Mouse (Mus musculus): ENCODE results near the gene Gm20696.

Gm20696 gene

GRCm38 (mm10) chr6:99485884-99486640, 180.5 kb downstream of the Gm20696 start:
- DNase-seq (ENCODE audit: extremely low read depth, insufficient read length, low spot score): peak; percentile 50

- DNase-seq (ENCODE audit: extremely low read depth, insufficient read length, low spot score): peak; percentile 78
Measured at GRCm38 (mm10) chr6:99485217-99485883, 181.2 kb downstream of the Gm20696 start.

- no peak for DNase-seq (ENCODE audit: extremely low read depth, insufficient read length, low spot score)
Measured at GRCm38 (mm10) chr6:99484884-99485216, 181.7 kb downstream of the Gm20696 start.

- DNase-seq (ENCODE audit: extremely low read depth, insufficient read length, low spot score): peak; percentile 12
Measured at GRCm38 (mm10) chr6:99484197-99484725, 182.3 kb downstream of the Gm20696 start.

GRCm38 (mm10) chr6:99483556-99483955, 183.0 kb downstream of the Gm20696 start:
- DNase-seq (ENCODE audit: extremely low read depth, insufficient read length, low spot score): no peak

GRCm38 (mm10) chr6:99481568-99481967, 185.0 kb downstream of the Gm20696 start:
- no peak for DNase-seq (ENCODE audit: extremely low read depth, insufficient read length, low spot score)

GRCm38 (mm10) chr6:99478873-99479650, 187.5 kb downstream of the Gm20696 start:
- peak; percentile 7 for DNase-seq (ENCODE audit: extremely low read depth, insufficient read length, low spot score)

GRCm38 (mm10) chr6:99475040-99475439, 191.6 kb downstream of the Gm20696 start:
- no peak for DNase-seq (ENCODE audit: extremely low read depth, insufficient read length, low spot score)

- no peak for DNase-seq (ENCODE audit: extremely low read depth, insufficient read length, low spot score)
Measured at GRCm38 (mm10) chr6:99470906-99471305, 195.7 kb downstream of the Gm20696 start.

GRCm38 (mm10) chr6:99469134-99469834, 197.3 kb downstream of the Gm20696 start:
- DNase-seq (ENCODE audit: extremely low read depth, insufficient read length, low spot score): no peak

GRCm38 (mm10) chr6:99467831-99468230, 198.8 kb downstream of the Gm20696 start:
- peak; percentile 11 for DNase-seq (ENCODE audit: extremely low read depth, insufficient read length, low spot score)

- DNase-seq (ENCODE audit: extremely low read depth, insufficient read length, low spot score): no peak
Measured at GRCm38 (mm10) chr6:99467109-99467508, 199.5 kb downstream of the Gm20696 start.

GRCm38 (mm10) chr6:99466354-99466753, 200.2 kb downstream of the Gm20696 start:
- DNase-seq (ENCODE audit: extremely low read depth, insufficient read length, low spot score): peak; percentile 21

- DNase-seq (ENCODE audit: extremely low read depth, insufficient read length, low spot score): no peak
Measured at GRCm38 (mm10) chr6:99464449-99464848, 202.1 kb downstream of the Gm20696 start.

- no peak for DNase-seq (ENCODE audit: extremely low read depth, insufficient read length, low spot score)
Measured at GRCm38 (mm10) chr6:99463906-99464305, 202.7 kb downstream of the Gm20696 start.

- no peak for DNase-seq (ENCODE audit: extremely low read depth, insufficient read length, low spot score)
Measured at GRCm38 (mm10) chr6:99458775-99459174, 207.8 kb downstream of the Gm20696 start.

GRCm38 (mm10) chr6:99453763-99454520, 212.7 kb downstream of the Gm20696 start:
- no peak for DNase-seq (ENCODE audit: extremely low read depth, insufficient read length, low spot score)

- no peak for DNase-seq (ENCODE audit: extremely low read depth, insufficient read length, low spot score)
Measured at GRCm38 (mm10) chr6:99452638-99453185, 213.9 kb downstream of the Gm20696 start.

GRCm38 (mm10) chr6:99451479-99451878, 215.1 kb downstream of the Gm20696 start:
- DNase-seq (ENCODE audit: extremely low read depth, insufficient read length, low spot score): no peak

- no peak for DNase-seq (ENCODE audit: extremely low read depth, insufficient read length, low spot score)
Measured at GRCm38 (mm10) chr6:99447447-99447846, 219.2 kb downstream of the Gm20696 start.
